Mouse (Mus musculus): ENCODE data around the gene Tmem208. TPM values are rescaled to one million over a fixed set of nuclear protein-coding genes. Genes with fewer than 3 reads are reported as not detected.

The Tmem208 gene
- polyA plus RNA-seq, 1 experiment from 2014 or later: 88.6 TPM

MicroRNAs within 50 kb of the gene (microRNA counts, 519-probe panel; counts per million panel counts)
- microRNA mmu-miR-328: 3,516 counts per million, percentile 73 among the panel's probes with 10 or more counts

Small RNAs within 50 kb of the gene (microRNA-seq; reads per million reads assigned to microRNA genes)
- gene Gm27320 (not detected), gene Mir328 (418 reads per million, percentile 70 among the genes with 10 or more reads in this experiment)

Other genes starting within 250 kb of the Tmem208 start
- gene Ces3b, start 242.6 kb upstream of the Tmem208 start, polyA plus RNA-seq (2014; fragmentation: Nextera tagmentation; extraction: Ambion mirVana): 0.12 TPM in 2 replicates
- not detected in 2 replicates for gene Ces4a, start 194.6 kb upstream of the Tmem208 start, polyA plus RNA-seq (2014; fragmentation: Nextera tagmentation; extraction: Ambion mirVana)
- 52.3 and 52.9 TPM in 2 replicates for gene Cbfb, start 155.7 kb upstream of the Tmem208 start, polyA plus RNA-seq (2014; fragmentation: Nextera tagmentation; extraction: Ambion mirVana)
- 21.2 and 21.8 TPM in 2 replicates for gene D230025D16Rik, start 101.2 kb upstream of the Tmem208 start, polyA plus RNA-seq (2014; fragmentation: Nextera tagmentation; extraction: Ambion mirVana)
- gene B3gnt9, start 71.2 kb upstream of the Tmem208 start, polyA plus RNA-seq (2014; fragmentation: Nextera tagmentation; extraction: Ambion mirVana): 11.5 and 15.0 TPM in 2 replicates
- gene Tradd, start 61.7 kb upstream of the Tmem208 start, polyA plus RNA-seq (2014; fragmentation: Nextera tagmentation; extraction: Ambion mirVana): 15.2 and 18.0 TPM in 2 replicates
- gene Fbxl8, start 61.7 kb upstream of the Tmem208 start, polyA plus RNA-seq (2014; fragmentation: Nextera tagmentation; extraction: Ambion mirVana): 2.9 and 4.0 TPM in 2 replicates
- 0.27 TPM in 1 of 2 replicates, not detected in the other for gene Hsf4, start 56.6 kb upstream of the Tmem208 start, polyA plus RNA-seq (2014; fragmentation: Nextera tagmentation; extraction: Ambion mirVana)
- gene Nol3, start 50.2 kb upstream of the Tmem208 start, polyA plus RNA-seq (2014; fragmentation: Nextera tagmentation; extraction: Ambion mirVana): 2.9 and 3.4 TPM in 2 replicates
- gene 4931428F04Rik, start 36.5 kb upstream of the Tmem208 start, polyA plus RNA-seq (2014; fragmentation: Nextera tagmentation; extraction: Ambion mirVana): 4.0 and 7.2 TPM in 2 replicates
- gene Exoc3l, start 30.3 kb upstream of the Tmem208 start, polyA plus RNA-seq (2014; fragmentation: Nextera tagmentation; extraction: Ambion mirVana): 13.7 and 14.7 TPM in 2 replicates
- gene E2f4, start 28.7 kb upstream of the Tmem208 start, polyA plus RNA-seq (2014; fragmentation: Nextera tagmentation; extraction: Ambion mirVana): 50.3 and 51.3 TPM in 2 replicates
- gene Elmo3, start 20.8 kb upstream of the Tmem208 start, polyA plus RNA-seq (2014; fragmentation: Nextera tagmentation; extraction: Ambion mirVana): 3.4 TPM in 2 replicates
- 1.2 and 1.4 TPM in 2 replicates for gene Lrrc29, start 76 bp upstream of the Tmem208 start, polyA plus RNA-seq (2014; fragmentation: Nextera tagmentation; extraction: Ambion mirVana)
- 2.2 and 2.3 TPM in 2 replicates for gene Fhod1, start 21.6 kb downstream of the Tmem208 start, polyA plus RNA-seq (2014; fragmentation: Nextera tagmentation; extraction: Ambion mirVana)
- gene Slc9a5, start 22.5 kb downstream of the Tmem208 start, polyA plus RNA-seq (2014; fragmentation: Nextera tagmentation; extraction: Ambion mirVana): 0.90 and 1.3 TPM in 2 replicates
- gene Plekhg4, start 46.9 kb downstream of the Tmem208 start, polyA plus RNA-seq (2014; fragmentation: Nextera tagmentation; extraction: Ambion mirVana): 0.11 and 0.23 TPM in 2 replicates
- not detected in 2 replicates for gene Kctd19, start 87.1 kb downstream of the Tmem208 start, polyA plus RNA-seq (2014; fragmentation: Nextera tagmentation; extraction: Ambion mirVana)
- 0.12 and 0.38 TPM in 2 replicates for gene Lrrc36, start 87.2 kb downstream of the Tmem208 start, polyA plus RNA-seq (2014; fragmentation: Nextera tagmentation; extraction: Ambion mirVana)
- 11.6 and 15.3 TPM in 2 replicates for gene Tppp3, start 145.2 kb downstream of the Tmem208 start, polyA plus RNA-seq (2014; fragmentation: Nextera tagmentation; extraction: Ambion mirVana)
- 21.8 and 24.5 TPM in 2 replicates for gene Zdhhc1, start 170.5 kb downstream of the Tmem208 start, polyA plus RNA-seq (2014; fragmentation: Nextera tagmentation; extraction: Ambion mirVana)
- gene Hsd11b2, start 192.4 kb downstream of the Tmem208 start, polyA plus RNA-seq (2014; fragmentation: Nextera tagmentation; extraction: Ambion mirVana): 0.46 and 0.59 TPM in 2 replicates
- 59.1 and 64.5 TPM in 2 replicates for gene Atp6v0d1, start 239.7 kb downstream of the Tmem208 start, polyA plus RNA-seq (2014; fragmentation: Nextera tagmentation; extraction: Ambion mirVana)